Mouse (Mus musculus): ENCODE results near the gene Crygs. TPM values are rescaled to one million over a fixed set of nuclear protein-coding genes. Genes with fewer than 3 reads are reported as not detected.
A peak's percentile ranks its signal among the peaks of the same experiment; 100 is the strongest.

Crygs gene
- polyA plus RNA-seq, 1 experiment, result 0.53 TPM

GRCm38 (mm10) chr16:22807468-22808070, 3.8 kb downstream of the Crygs start:
- Histone ChIP-seq H3K27ac (ENCODE audit: insufficient read depth, low read depth, low read length) (no peak overlapping the region), H3K4me3 (ENCODE audit: insufficient read depth, low read depth, low read length) (no peak overlapping the region), H3K4me1 (ENCODE audit: control insufficient read depth, insufficient read depth, low read length) (0 out of 2 replicates have a peak, but pooled peaks cover 9% of the 10 kb centered on the region), H3K27me3 (replicated peaks; ENCODE audit: control insufficient read depth, insufficient read depth, low read length) (no peaks in the 10 kb centered on the region), H3K36me3 (ENCODE audit: control insufficient read depth, insufficient read depth, low read length) (no peaks in the 10 kb centered on the region)
- DNase-seq, result peak; percentile 59
- WGBS, result 11% methylated on average over 17 of the region's 17 CpGs
- TF ChIP-seq POLR2A (IDR thresholded peaks at IDR 0.05; ENCODE audit: low read depth, low read length) (no peak), CTCF (conservative IDR thresholded peaks at IDR 0.05; ENCODE audit: insufficient read depth, insufficient read length, low read depth, low read length) (peak; percentile 66)

- Histone ChIP-seq H3K4me3 (ENCODE audit: insufficient read depth, low read depth, low read length) (no peak overlapping the region), H3K4me1 (ENCODE audit: control insufficient read depth, insufficient read depth, low read length) (no peaks in the 10 kb centered on the region), H3K27me3 (replicated peaks; ENCODE audit: control insufficient read depth, insufficient read depth, low read length) (no peaks in the 10 kb centered on the region), H3K36me3 (ENCODE audit: control insufficient read depth, insufficient read depth, low read length) (no peaks in the 10 kb centered on the region), H3K27ac (ENCODE audit: insufficient read depth, low read depth, low read length) (no peak overlapping the region)
- no peak for TF ChIP-seq POLR2A (IDR thresholded peaks at IDR 0.05; ENCODE audit: low read depth, low read length)
- no peak for TF ChIP-seq CTCF (conservative IDR thresholded peaks at IDR 0.05; ENCODE audit: insufficient read depth, insufficient read length, low read depth, low read length)
- 86% methylated on average over 7 of the region's 7 CpGs for WGBS
- no peak for DNase-seq
Measured at GRCm38 (mm10) chr16:22802786-22803185, 8.6 kb downstream of the Crygs start.

- Histone ChIP-seq H3K4me3 (ENCODE audit: insufficient read depth, low read depth, low read length) (no peak overlapping the region), H3K27me3 (replicated peaks; ENCODE audit: control insufficient read depth, insufficient read depth, low read length) (no peaks in the 10 kb centered on the region), H3K36me3 (ENCODE audit: control insufficient read depth, insufficient read depth, low read length) (no peaks in the 10 kb centered on the region), H3K4me1 (ENCODE audit: control insufficient read depth, insufficient read depth, low read length) (no peaks in the 10 kb centered on the region), H3K27ac (ENCODE audit: insufficient read depth, low read depth, low read length) (no peak overlapping the region)
- no peak for DNase-seq
- 43% methylated on average over 5 of the region's 5 CpGs for WGBS
- TF ChIP-seq POLR2A (IDR thresholded peaks at IDR 0.05; ENCODE audit: low read depth, low read length) (no peak), CTCF (conservative IDR thresholded peaks at IDR 0.05; ENCODE audit: insufficient read depth, insufficient read length, low read depth, low read length) (no peak)
Measured at GRCm38 (mm10) chr16:22800849-22801109, 10.6 kb downstream of the Crygs start.

GRCm38 (mm10) chr16:22800026-22800848, 11.1 kb downstream of the Crygs start:
- Histone ChIP-seq H3K27me3 (replicated peaks; ENCODE audit: control insufficient read depth, insufficient read depth, low read length) (no peaks in the 10 kb centered on the region), H3K4me1 (ENCODE audit: control insufficient read depth, insufficient read depth, low read length) (no peaks in the 10 kb centered on the region), H3K36me3 (ENCODE audit: control insufficient read depth, insufficient read depth, low read length) (no peaks in the 10 kb centered on the region), H3K27ac (ENCODE audit: insufficient read depth, low read depth, low read length) (no peak overlapping the region), H3K4me3 (ENCODE audit: insufficient read depth, low read depth, low read length) (no peak overlapping the region)
- 53% methylated on average over 6 of the region's 6 CpGs for WGBS
- TF ChIP-seq POLR2A (IDR thresholded peaks at IDR 0.05; ENCODE audit: low read depth, low read length), result no peak
- no peak for DNase-seq

- DNase-seq, result no peak
- no peak for TF ChIP-seq CTCF (conservative IDR thresholded peaks at IDR 0.05; ENCODE audit: insufficient read depth, insufficient read length, low read depth, low read length)
- no peak for TF ChIP-seq POLR2A (IDR thresholded peaks at IDR 0.05; ENCODE audit: low read depth, low read length)
- no peaks in the 10 kb centered on the region for H3K4me1 ChIP-seq (ENCODE audit: control insufficient read depth, insufficient read depth, low read length)
- H3K36me3 ChIP-seq (ENCODE audit: control insufficient read depth, insufficient read depth, low read length), result no peaks in the 10 kb centered on the region
- no peak overlapping the region for H3K4me3 ChIP-seq (ENCODE audit: insufficient read depth, low read depth, low read length)
- no peaks in the 10 kb centered on the region for H3K27me3 ChIP-seq (replicated peaks; ENCODE audit: control insufficient read depth, insufficient read depth, low read length)
- 81% methylated on average over 3 of the region's 3 CpGs for WGBS
- no peak overlapping the region for H3K27ac ChIP-seq (ENCODE audit: insufficient read depth, low read depth, low read length)
Measured at GRCm38 (mm10) chr16:22798520-22798919, 12.9 kb downstream of the Crygs start.

- WGBS, result 80% methylated on average over 5 of the region's 5 CpGs
- Histone ChIP-seq H3K27ac (ENCODE audit: insufficient read depth, low read depth, low read length) (no peak overlapping the region), H3K4me1 (ENCODE audit: control insufficient read depth, insufficient read depth, low read length) (no peaks in the 10 kb centered on the region), H3K36me3 (ENCODE audit: control insufficient read depth, insufficient read depth, low read length) (no peaks in the 10 kb centered on the region), H3K4me3 (ENCODE audit: insufficient read depth, low read depth, low read length) (no peak overlapping the region), H3K27me3 (replicated peaks; ENCODE audit: control insufficient read depth, insufficient read depth, low read length) (no peaks in the 10 kb centered on the region)
- DNase-seq, result no peak
- no peak for TF ChIP-seq POLR2A (IDR thresholded peaks at IDR 0.05; ENCODE audit: low read depth, low read length)
- TF ChIP-seq CTCF (conservative IDR thresholded peaks at IDR 0.05; ENCODE audit: insufficient read depth, insufficient read length, low read depth, low read length), result no peak
Measured at GRCm38 (mm10) chr16:22797521-22797920, 13.9 kb downstream of the Crygs start.

- H3K27me3 ChIP-seq (replicated peaks; ENCODE audit: control insufficient read depth, insufficient read depth, low read length), result no peaks in the 10 kb centered on the region
- H3K4me1 ChIP-seq (ENCODE audit: control insufficient read depth, insufficient read depth, low read length), result no peaks in the 10 kb centered on the region
- TF ChIP-seq POLR2A (IDR thresholded peaks at IDR 0.05; ENCODE audit: low read depth, low read length) (no peak), CTCF (conservative IDR thresholded peaks at IDR 0.05; ENCODE audit: insufficient read depth, insufficient read length, low read depth, low read length) (peak; percentile 62)
- DNase-seq, result peak; percentile 45
- WGBS, result 88% methylated on average over 3 of the region's 3 CpGs
- no peak overlapping the region for H3K4me3 ChIP-seq (ENCODE audit: insufficient read depth, low read depth, low read length)
- H3K36me3 ChIP-seq (ENCODE audit: control insufficient read depth, insufficient read depth, low read length), result no peaks in the 10 kb centered on the region
- no peak overlapping the region for H3K27ac ChIP-seq (ENCODE audit: insufficient read depth, low read depth, low read length)
Measured at GRCm38 (mm10) chr16:22795497-22795896, 15.9 kb downstream of the Crygs start.
